Mouse (Mus musculus) adrenal gland, adult (tissue): ENCODE results near the gene Grm7.

Source experiments
- DNase-seq, 2 experiments: peaks; one replicate each; pipeline ENCODE4 v3.0.0; 2022 to 2023; ENCODE audit warnings: low spot score in 1 of 2; ENCODE audit not compliant: inconsistent age in 2 of 2

Grm7 gene

DNA sequence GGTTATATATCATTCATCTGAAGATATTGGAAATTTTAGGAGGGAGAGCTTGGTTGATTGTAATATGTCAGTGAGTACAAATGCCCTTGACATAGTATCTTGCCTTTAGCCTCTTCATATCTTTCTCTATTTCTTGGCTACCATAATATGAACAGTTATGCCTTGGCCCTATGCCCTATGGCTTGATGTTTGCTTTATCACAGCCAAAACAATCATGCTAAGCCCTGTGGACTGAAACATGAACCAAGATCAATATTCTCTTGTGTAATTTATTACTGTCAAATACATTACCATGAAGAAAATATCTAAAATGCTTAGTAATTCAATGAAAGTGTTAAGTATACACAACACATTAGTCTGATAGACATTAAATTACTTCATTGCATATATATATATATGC, 222.9 kb downstream of the Grm7 start:
- no peak for DNase-seq

DNA sequence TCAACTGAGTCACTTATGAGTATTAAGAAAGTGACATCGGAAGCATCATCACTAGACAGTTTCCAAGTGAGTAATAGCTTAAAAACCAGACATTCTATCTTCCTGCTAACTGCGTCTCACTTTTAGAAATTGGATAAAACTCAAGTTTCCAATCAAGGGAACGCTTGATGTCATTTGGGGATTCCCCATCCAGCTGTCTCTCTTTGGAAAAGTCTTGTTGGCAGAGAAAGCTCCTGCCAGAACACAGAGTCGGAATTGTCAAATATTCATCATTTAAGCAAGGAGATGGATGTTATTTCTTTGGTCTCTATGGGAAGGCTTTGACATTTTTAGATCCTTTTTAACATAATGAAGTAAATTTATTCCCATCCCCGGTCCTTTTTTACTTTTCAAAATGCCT, 336.6 kb downstream of the Grm7 start:
- DNase-seq: no peak

DNA sequence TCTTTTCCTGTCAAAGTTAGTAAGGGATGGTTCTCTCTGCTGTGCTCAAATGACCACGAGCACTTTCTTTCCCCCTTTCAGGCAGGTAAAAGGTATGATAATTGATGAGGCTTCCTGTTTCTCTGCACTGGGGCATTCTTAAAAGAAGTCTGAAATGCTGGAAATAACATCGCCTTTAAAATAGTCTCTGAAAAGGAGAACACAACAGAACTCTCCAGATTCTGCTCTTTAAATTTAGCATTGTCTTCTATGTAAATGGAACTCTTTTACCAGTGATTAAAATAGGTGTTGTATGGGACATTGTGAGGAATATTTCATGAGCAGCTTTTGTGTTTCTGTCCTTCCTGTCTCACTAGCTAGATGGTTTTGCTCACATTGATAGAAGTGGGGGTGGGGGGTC, 393.7 kb downstream of the Grm7 start:
- no peak for DNase-seq

DNA sequence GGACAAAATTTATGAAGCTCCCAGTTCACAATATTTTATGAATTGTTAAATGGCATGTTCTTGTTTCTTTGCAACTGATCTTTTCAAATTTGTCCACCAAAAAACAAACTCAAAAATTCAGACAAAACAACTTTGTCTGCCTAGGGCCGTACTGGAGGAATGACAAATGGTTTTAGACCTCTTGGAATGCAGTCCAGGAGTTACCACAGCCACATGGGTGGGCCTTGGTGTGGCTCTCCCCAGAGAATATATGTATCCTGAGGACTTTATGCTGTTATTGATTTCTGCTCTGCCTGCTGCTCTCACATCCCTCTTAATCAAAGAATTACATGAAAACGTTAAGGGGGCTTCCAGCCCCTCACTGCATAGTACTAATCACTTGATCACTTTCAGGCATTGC, 400.5 kb downstream of the Grm7 start:
- DNase-seq: no peak

DNA sequence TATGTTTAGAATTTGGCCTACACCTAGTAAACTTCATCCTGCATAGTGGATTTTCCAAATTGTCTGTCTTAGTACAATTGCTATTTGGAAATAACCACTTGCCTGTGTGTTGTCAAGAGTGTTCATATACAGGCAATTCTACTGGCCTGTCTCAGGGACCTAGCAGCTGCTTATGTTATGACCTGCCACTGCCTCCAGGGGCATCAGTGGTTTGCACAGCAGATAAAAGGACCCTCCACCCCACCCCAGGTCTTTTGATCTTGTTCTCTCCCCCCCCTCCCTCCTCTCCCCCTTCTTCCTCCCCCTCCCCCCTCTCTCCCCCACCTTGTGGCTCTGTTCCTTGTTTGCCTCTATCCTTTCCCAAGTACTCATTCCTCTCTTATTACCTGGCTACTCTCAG, 403.9 kb downstream of the Grm7 start:
- DNase-seq: no peak

DNA sequence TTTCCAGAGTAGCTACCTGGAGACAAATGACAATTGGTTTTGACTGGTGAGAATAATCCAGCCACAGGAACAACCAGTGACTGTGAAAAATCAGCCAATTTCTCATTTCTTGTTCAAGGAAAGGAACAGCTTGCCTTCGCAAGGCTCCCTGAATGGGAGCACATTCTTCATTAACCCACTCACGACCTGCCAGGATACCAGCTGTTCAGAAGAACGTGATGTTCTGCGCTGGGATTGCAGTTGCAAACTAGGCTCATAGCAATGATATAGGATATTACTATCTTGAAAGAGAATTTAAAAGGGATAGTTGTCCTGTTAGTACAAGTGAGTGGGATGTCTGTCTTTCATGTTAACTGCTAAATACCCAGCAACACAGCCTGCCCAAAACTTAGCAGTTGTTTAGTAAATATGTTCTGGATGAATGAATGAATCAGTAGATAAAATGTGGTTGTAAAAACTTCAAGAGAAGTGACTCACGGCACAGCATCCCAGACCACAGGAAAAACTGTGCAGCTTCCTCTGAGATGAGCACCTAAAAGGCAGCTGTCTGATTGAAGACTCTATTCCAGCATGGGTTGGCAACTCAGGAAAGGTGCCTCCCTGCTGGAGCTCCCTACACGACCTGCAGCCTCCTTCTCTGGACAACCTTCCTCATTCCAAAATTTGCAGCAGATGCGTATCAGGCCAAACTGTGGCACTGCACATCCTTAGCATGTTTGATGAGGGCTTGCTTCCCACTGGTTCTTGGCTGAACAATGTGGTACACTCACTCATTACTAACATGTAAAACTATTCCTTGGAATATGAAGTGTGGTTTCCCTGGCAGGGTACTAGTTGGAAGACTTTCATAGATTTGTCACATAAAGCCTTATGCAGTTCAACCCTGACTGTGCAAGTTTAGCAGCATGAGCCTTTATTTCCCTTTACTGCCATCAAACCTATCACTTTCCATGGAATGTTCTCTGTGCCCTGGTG, 408.9 kb downstream of the Grm7 start:
- no peak for DNase-seq

DNA sequence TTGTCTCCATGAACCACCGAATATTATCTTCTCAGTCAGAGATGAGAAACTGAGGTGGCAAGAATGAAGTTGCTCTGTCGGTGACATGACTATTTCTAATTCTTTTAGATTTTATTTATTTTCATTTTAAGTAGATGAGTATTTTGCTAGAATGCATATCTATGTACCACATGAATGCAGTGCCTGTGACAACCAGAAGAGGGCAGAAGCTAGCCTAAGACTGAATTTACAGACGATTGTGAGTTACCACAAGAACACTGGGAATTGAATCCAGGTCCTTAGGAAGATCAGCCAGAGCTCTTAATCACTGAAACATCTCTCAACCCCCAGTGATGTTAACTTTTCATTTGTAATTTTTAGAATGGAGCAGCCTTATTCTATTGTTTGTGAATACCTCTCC, 412.4 kb downstream of the Grm7 start:
- peak in 1 of 2 experiments; percentile 26 for DNase-seq

DNA sequence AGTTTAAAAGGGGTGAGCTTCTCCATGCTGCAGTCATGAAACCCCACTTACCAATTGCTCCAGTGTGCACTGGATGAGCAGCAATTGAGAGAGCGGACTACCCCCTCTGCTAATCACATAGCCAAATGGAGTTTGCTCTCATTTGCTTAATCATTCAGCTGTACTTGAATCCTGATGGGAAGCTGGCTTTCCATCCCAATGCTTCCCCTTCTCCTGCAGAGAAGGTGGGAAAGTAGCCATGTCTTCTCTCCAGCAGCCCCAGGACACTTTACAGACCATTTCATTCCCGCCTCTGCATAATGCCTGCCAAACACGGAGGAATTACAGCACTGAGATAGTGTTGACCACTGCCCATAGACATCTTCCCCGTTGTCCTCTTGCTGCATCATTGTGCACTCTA, 414.6 kb downstream of the Grm7 start:
- no peak for DNase-seq

DNA sequence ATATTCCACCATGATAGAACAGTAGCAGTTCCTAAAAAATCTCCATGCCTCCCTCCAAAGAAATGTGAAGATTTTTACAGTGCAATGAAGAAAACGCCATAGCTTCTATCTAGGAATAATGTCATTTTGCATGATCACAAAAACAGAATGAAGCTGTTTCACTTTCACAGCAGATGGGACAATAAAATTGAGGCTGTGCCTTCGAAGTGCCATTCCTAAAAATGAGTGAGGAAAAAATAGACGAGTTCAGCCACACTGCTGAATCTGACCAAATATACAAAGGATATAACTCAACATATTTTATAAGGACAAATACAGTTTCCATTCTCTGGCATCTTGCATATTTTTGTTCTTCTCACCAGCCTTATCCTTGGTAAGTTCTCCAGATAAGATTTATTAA, 439.2 kb downstream of the Grm7 start:
- DNase-seq: no peak

DNA sequence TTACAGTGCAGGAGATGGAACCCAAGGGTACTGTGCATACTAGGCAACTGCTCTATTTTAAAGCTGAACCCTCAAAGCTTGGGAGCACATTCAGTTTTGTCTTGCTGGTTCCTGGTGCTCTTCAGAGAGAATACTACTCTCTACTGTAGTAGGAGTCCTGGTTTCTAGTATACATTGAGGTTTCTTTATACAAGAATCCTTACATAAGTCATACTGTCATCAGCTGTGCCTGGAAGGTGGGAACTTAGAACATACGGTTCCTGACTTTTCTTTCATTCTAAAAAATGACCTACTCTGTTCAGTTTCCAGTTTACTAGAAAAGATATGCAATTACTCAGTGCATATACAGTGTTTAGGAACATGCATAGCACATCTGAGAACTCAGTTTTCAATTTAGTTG, 449.4 kb downstream of the Grm7 start:
- no peak for DNase-seq

DNA sequence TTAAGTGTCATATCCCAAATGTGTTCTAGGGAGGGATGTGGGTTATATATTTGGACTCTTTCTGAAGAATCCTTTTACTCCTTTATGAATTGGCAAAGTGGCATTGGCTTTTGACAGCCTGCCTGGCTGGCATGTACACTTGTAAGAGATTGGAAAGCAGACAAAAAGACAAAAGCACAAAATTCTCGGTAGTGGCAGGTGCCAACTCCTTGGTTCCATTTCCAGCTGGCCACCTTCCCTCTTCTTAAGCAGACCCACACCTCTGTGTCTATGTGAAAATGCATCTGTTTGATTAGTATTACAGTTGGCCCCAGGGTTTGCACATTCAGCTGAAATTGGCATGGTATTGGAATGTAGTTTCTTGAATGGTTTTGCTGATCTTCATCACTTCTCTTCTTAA, 460.1 kb downstream of the Grm7 start:
- no peak for DNase-seq

DNA sequence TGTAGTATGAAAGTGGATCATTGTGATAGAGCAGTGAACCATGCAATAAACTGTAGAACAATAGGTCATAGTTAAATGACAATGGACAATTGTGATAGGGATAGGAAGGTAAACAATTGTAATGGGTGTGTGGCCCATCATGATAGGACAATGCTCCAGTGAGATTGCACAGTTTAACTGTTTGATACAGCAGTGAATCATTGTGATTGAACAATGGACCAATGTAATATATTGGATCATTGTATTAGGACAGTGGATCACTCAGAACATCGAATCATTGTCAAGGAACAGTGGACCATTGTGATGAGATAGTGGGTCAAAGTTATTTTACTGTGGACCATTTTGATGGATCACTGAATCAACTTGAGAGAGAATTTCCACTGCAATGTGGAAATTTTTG, 515.7 kb downstream of the Grm7 start:
- no peak for DNase-seq

DNA sequence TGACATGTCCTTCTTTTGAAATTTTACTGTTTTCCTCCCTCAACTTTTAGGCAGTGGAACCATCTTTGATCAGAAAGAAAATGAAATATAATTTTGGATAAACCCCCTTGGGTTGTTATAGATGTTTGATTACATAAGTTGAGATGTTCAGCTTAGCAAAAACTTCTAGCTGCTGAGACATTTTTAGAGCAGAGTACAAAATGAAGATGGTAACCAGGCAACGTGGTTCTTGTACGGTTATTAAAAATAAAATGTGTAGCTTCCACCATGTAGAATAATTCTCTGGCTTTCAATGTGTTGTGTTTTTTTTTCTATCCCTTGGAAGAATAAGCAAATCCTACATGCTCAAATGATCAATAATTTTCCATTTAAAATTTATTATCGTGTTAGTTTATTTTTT, 550.0 kb downstream of the Grm7 start:
- no peak for DNase-seq

DNA sequence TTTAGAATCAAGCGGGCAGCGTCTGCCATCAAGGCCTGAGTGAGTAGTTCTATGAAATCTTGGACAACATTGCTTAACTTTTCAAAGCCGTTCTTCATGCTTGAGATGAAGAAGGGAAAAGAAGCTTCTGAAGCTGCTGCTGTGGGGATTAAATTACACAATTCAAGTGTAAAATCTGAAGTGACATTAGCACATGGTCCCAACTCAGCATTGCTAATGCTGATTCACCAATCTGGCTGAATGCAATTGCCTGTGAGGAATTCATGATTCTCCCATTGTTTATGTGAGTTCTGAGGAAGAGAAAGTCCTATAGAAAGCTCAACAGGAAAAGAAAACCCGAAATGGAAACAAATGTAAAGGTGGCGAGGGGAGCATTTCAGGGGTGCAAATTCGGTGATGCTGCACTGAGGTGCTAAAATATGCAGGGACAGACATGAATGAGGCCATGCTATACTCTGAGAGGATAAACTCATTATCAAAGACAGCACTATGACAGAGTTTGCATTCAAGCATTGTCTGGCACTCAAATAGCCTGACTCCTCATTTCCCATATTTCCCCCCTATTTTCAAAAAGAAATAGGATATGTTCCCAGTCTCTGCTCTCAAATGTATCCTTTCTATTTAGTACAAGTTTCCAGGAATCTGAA, 575.8 kb downstream of the Grm7 start:
- DNase-seq: no peak

DNA sequence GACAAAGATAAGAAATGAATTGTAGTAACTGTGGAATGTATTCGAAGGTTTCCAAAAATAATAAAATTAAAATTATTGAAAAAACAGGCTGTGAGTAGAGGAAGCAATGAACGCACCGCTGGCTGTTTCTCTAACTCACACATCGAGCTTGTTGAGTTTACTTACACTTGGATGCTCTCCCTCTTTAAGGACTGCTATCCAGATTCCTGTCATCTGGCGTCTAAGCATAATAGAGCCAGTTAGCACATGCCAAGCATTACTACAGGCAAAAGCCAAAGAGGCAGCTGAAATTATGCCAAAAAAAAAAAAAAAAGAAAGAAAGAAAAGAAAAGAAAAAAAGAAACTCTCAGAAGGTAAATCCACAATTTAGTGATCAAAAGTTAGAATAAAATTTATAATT, 609.8 kb downstream of the Grm7 start:
- DNase-seq: no peak

DNA sequence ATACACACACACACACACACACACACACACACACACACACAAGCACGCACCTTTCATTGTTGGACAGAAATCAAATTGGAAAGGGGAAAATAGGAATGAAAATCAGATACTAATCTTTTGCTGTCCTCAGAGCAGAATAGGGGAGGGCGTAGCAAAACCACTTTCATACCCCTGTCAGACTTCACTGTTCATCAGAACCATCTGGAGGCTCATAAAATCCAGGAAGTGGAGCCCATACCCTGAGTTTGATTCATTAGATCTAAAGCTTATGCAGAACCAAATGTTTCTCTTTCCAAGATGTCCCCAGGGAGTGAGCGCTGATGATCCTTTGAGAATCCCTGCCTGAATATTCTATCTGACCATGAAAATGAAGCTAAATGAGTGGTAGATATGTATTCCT, 611.6 kb downstream of the Grm7 start:
- DNase-seq: no peak

DNA sequence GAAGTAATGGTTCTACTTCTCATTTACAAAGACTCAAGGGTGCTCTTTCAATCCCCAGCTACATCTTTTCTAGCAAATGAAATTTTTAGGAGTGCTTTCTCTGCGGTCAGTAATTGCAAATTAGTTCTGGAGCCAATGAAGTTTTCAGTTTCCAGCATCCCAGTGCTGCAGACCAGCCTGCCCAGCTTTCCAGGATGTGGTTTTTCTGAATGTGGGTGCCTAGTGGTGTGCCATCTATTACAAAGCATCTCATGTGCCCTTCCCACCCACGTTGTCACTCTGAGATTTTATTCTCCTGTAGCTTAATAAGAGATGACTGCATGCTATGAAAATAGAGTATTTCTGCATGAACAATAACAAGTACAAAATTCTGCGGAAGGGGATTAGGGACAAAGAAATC, 612.9 kb downstream of the Grm7 start:
- no peak for DNase-seq

DNA sequence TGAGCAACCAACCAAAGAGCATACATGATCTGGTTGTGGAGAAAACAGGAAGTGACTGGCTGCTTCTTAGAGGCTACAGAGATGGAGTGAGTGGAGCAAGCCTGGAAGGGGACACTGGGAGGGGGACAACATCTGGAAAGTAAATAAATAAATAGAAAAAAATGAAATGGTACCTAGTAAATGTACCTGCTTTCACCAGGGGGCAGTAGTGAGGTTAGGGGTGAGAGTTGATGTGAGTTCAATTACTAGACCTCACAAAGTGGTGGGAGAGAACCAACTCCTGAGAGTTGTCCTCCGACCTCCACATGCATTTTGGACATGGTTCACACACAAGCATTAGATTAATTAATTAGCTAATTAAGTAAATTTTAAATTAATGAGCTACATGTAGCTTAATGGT, 615.8 kb downstream of the Grm7 start:
- DNase-seq: no peak

DNA sequence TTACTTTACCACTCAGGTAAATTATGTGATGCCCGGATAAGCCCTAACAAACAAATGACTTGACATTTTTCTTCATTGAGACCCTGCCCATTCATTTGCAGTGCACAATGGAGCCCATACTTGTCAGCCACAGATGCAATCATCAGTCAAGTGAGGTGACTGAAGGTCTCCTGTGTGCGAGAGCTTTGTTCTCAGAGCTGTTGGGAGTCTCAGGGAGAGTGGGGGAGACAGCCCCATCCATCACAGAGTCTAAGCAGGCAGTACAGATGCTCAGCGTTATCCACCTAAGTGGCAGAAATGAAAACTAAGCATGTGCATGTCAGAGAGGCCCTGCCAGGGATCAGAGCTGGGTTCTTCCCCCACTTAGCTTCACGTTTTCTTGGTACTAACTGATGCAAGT, 631.3 kb downstream of the Grm7 start:
- no peak for DNase-seq

DNA sequence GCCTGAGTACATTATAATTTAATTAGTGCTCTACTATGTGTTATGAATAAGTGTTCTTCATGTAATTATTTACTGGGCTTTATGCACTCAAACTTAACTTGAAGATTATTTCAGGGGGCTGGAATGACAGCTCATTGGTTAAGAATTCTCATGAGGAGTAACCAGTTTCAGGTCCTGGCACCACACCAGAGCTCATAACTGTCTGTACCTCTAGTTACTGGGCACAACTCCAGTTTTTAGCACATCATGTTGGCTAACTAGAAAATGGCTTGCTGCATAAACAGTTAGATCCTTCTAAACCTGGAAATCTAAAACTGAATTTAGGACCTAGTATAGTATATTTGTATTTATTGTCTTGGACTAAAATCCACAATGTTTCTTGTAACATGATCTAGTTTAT, 633.1 kb downstream of the Grm7 start:
- DNase-seq: no peak

DNA sequence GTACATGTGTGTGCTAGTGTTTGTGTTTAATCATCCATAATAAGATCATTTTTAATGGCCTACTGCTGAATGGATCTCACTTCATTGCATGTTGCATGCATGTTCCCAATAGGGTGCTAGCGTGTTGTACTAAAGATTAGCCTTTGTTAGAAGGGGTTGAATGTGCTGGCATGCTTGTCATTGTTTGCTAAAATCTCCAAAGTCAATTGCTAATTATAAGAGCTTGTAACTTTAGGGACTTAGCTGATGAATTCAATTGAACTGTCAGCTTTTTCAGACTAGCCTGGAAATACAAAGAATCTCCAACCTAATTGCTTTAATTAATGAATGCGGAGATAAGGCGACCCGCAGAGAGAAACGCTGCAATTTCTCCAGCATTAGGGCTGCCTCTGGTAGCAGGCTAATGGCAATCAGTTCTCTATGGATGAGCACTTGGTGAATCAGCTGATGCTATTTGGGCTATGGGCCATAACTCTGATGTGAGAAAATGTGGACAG, 648.2 kb downstream of the Grm7 start:
- no peak for DNase-seq

DNA sequence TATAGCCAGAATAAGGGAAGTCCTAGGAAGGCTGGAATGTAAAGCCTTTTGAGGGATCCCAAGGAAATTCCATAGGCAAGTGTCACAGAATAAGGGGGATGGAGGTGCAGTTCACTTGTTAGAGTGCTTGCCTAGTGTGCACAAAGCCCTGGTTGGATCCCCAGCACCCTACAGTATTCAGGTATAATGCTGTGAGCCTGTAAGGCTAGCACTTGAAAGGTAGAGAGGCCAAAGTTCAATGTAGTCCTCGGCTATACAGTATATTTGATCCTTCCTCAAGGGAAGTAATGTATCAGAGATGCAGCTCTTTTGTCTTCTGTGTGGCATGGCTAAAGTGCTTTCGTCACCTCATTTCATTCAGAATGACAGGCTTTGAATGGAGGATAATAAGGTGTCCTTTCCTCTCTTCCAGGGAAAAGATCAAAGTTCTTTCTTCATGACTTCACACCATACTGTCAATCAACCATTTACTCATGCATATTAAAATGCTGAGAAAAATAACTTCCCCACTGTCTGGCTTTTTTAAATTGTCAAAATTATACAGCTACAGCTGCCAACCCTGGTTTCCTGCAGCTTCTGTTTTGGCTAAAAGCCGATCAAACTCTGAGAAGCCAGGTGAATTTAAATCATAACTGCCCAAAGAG, 658.7 kb downstream of the Grm7 start:
- no peak for DNase-seq
